Mouse (Mus musculus): ENCODE measurements around the gene Atp6v0d1. TPM values are rescaled to one million over a fixed set of nuclear protein-coding genes. Genes with fewer than 3 reads are reported as not detected.
A peak's percentile ranks its signal among the peaks of the same experiment; 100 is the strongest.
"Not testable (repeated sequence)": the region's sequence is repeated elsewhere in the genome, so short reads cannot be mapped to it uniquely, and the experiment has no call there.

Atp6v0d1 gene
- total and polyA plus RNA-seq, 3 experiments = 48.8 to 53.6 (median 51.0) TPM

DNA sequence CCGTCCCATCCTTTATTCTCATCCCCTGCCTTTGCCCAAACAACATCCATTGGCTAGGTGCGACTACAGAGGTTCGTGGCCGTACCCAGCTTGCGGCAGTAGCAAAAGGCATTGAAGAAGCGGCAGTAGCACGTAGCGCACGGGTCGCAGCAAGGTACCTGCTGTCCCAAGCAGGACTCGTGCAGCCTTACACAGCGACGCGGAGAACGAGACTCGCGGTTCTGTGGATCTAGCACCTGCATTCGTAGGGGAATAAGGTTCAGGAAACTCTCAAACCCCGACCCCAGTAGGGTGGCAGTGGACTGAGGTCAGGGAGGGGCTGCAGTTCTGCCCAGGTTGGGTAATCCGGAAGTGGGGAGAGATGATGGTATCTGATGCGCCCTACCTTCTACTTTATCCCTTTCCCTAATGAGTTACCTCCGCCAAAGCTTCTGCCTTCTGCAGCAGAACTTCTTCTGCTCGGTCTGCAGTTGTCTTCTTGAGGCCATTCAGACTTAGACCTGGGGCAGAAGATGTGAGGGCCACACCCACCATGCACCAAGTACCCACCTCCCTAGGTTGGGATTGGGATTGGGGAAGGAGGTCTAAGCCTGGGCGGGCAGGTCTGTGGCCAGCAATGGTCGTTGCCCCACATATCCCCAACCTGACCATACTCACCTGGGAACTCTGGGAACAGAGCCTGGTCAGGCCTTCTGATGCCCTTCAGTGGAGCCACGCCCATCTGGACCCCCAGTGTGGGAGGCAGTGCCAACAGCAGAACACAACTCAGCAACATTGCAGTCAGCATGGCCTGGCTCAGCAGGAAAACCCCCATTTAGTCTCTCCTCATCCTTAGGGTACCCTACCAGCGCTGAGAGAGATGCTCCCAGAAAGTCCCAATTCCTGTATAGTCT, 1.1 kb upstream of the Atp6v0d1 start:
- Histone ChIP-seq H3K27ac (ENCODE audit: insufficient read depth, low read depth) (no peak overlapping the region), H3K4me1 (ENCODE audit: control insufficient read depth in 1 of 2, insufficient read depth in 2 of 2) (peaks cover 4 to 31% of the 10 kb centered on the region in 2 experiments; a peak in 3 of 4 replicates)
- DNase-seq (ENCODE audit: extremely low read depth) = no peak

DNA sequence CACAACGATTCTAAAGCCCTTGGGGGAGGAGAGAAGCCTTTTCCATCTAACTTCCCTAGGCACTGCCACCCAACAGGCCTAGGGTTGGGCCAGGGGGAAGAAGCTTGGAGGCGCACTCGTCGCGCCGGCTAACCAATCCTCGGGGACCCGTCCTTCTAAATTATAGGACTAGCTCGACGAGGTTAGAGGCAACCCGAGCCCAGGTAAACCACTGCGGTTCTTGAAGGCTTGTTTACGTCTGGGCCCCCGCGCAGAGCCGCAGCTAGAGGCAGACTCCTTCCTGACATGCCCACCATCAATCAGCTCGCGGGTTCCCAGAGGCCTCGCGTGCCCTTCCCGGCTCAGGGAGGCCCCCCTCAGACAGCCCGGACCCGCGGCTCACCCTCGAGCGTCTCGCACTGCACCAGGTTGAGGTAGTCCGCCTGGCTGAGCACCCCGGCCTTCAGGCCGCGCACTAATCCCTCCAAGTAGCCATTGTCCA, 406 bp downstream of the Atp6v0d1 start:
- TF ChIP-seq ZNF384 (IDR thresholded peaks at IDR 0.05; ENCODE audit: low read depth, low read length) (no peak), POLR2A (IDR thresholded peaks at IDR 0.05; ENCODE audit: low read depth, low read length) (no peak), UBTF (IDR thresholded peaks at IDR 0.05; ENCODE audit: low read depth, low read length) (no peak), PAX5 (IDR thresholded peaks at IDR 0.05; ENCODE audit: low read length) (no peak), CTCF (conservative IDR thresholded peaks at IDR 0.05 in 1 of 2, IDR thresholded peaks at IDR 0.05 in 1 of 2; ENCODE audit: low read depth in 2 of 2, low read length in 2 of 2) (no peak), CHD1 (IDR thresholded peaks at IDR 0.05; ENCODE audit: low read depth, low read length) (no peak), ETS1 (conservative IDR thresholded peaks at IDR 0.05; ENCODE audit: low read depth, low read length) (no peak), EP300 (IDR thresholded peaks at IDR 0.05; ENCODE audit: low read length) (no peak), KAT2A (IDR thresholded peaks at IDR 0.05; ENCODE audit: insufficient replicate concordance, low read length) (no peak), ELF1 (IDR thresholded peaks at IDR 0.05; ENCODE audit: low read depth, low read length) (no peak), SIN3A (IDR thresholded peaks at IDR 0.05; ENCODE audit: low read length) (no peak)
- dilution Hi-C loops (cut with MboI; ENCODE audit: extremely low pct_ligation_motif_present, extremely low pct_unique_long_range_greater_than_20kb, low sequenced_read_pairs) (no loop called here), in situ Hi-C loops (cut with MboI; ENCODE audit: low pct_ligation_motif_present, low pct_unique_long_range_greater_than_20kb, low sequenced_read_pairs) (no loop called here)
- Histone ChIP-seq H3K36me3 (replicated peaks in 1 of 2; ENCODE audit: control insufficient read depth in 1 of 2, insufficient read depth in 1 of 2, low read length in 1 of 2) (peaks cover 0 to 24% of the 10 kb centered on the region in 2 experiments), H3K4me2 (ENCODE audit: insufficient read depth, low read depth, poor library complexity, severe bottlenecking) (peak overlapping the region; percentile 88), H3K27me3 (replicated peaks) (no peaks in the 10 kb centered on the region), H3K27ac (ENCODE audit: insufficient read depth, low read depth) (no peak overlapping the region), H3K9me3 (replicated peaks; ENCODE audit: low read length) (no peaks in the 10 kb centered on the region), H3K79me2 (replicated peaks; ENCODE audit: control insufficient read depth, extremely low read depth, insufficient read depth, poor library complexity, severe bottlenecking) (no peaks in the 10 kb centered on the region), H3K4me3 (replicated peaks in 1 of 3; ENCODE audit: low read depth in 2 of 3, low read length in 2 of 3, poor library complexity in 1 of 3) (peak overlapping the region; percentile 84 to 99 (median 90)), H3K9ac (ENCODE audit: insufficient read depth, low read depth) (peak overlapping the region; percentile 93), H3K4me1 (ENCODE audit: control insufficient read depth in 1 of 2, insufficient read depth in 2 of 2) (peaks cover 4 to 31% of the 10 kb centered on the region in 2 experiments; a peak in 3 of 4 replicates)
- peak; percentile 18 for DNase-seq (ENCODE audit: extremely low read depth)

More for the DNA sequence above, 1.1 kb upstream of the Atp6v0d1 start:
- peak overlapping the region; percentile 46 to 90 (median 67) for H3K4me3 ChIP-seq (replicated peaks in 1 of 3; ENCODE audit: low read depth in 2 of 3, low read length in 2 of 3, poor library complexity in 1 of 3)
- dilution Hi-C loops (cut with MboI; ENCODE audit: extremely low pct_ligation_motif_present, extremely low pct_unique_long_range_greater_than_20kb, low sequenced_read_pairs) = no loop called here
- in situ Hi-C loops (cut with MboI; ENCODE audit: low pct_ligation_motif_present, low pct_unique_long_range_greater_than_20kb, low sequenced_read_pairs) = no loop called here
- peak overlapping the region; percentile 39 for H3K4me2 ChIP-seq (ENCODE audit: insufficient read depth, low read depth, poor library complexity, severe bottlenecking)
- H3K36me3 ChIP-seq (replicated peaks in 1 of 2; ENCODE audit: control insufficient read depth in 1 of 2, insufficient read depth in 1 of 2, low read length in 1 of 2) = peaks cover 0 to 20% of the 10 kb centered on the region in 2 experiments
- peak overlapping the region; percentile 45 for H3K9ac ChIP-seq (ENCODE audit: insufficient read depth, low read depth)
- no peaks in the 10 kb centered on the region for H3K9me3 ChIP-seq (replicated peaks; ENCODE audit: low read length)
- no peaks in the 10 kb centered on the region for H3K27me3 ChIP-seq (replicated peaks)
- TF ChIP-seq ELF1 (IDR thresholded peaks at IDR 0.05; ENCODE audit: low read depth, low read length) = peak; percentile 73
- TF ChIP-seq BHLHE40 (IDR thresholded peaks at IDR 0.05; ENCODE audit: low read depth, low read length) = peak; percentile 33; the same call in 1 of the 2 replicates
- no peak for TF ChIP-seq TBP (conservative IDR thresholded peaks at IDR 0.05; ENCODE audit: low read depth, low read length)
- no peaks in the 10 kb centered on the region for H3K79me2 ChIP-seq (replicated peaks; ENCODE audit: control insufficient read depth, extremely low read depth, insufficient read depth, poor library complexity, severe bottlenecking)

DNA sequence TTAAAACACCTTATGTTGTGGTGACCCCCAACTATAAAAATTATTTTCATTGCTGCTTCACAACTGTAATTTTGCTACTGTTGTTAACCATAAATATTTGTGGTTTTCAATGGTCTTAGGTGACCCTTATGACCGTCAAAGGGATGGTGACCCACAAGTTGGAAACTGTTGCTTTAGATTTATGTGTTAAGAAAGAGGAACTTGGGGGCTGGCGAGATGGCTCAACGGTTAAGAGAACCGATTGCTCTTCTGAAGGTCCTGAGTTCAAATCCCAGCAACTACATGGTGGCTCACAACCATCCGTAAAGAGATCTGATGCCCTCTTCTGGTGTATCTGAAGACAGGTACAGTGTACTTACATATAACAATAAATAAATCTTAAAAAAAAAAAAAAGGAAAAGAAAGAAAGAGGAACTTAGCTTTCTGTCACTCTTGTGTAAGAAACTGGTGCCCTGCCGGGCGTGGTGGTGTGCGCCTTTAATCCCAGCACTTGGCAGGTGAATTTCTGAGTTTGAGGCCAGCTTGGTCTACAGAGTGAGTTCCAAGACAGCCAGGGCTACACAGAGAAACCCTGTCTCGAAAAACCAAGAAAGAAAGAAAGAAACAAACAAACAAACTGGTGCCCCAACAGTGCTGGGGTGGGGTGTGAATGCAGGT, 1.1 kb downstream of the Atp6v0d1 start:
- peak overlapping the region; percentile 93 for H3K9ac ChIP-seq (ENCODE audit: insufficient read depth, low read depth)
- H3K36me3 ChIP-seq (replicated peaks in 1 of 2; ENCODE audit: control insufficient read depth in 1 of 2, insufficient read depth in 1 of 2, low read length in 1 of 2) = peaks cover 3 to 27% of the 10 kb centered on the region in 2 experiments
- DNase-seq (ENCODE audit: extremely low read depth); H3K27me3 ChIP-seq (replicated peaks); dilution Hi-C loops (cut with MboI; ENCODE audit: extremely low pct_ligation_motif_present, extremely low pct_unique_long_range_greater_than_20kb, low sequenced_read_pairs); H3K79me2 ChIP-seq (replicated peaks; ENCODE audit: control insufficient read depth, extremely low read depth, insufficient read depth, poor library complexity, severe bottlenecking); H3K27ac ChIP-seq (ENCODE audit: insufficient read depth, low read depth); H3K9me3 ChIP-seq (replicated peaks; ENCODE audit: low read length): not testable (repeated sequence)
- in situ Hi-C loops (cut with MboI; ENCODE audit: low pct_ligation_motif_present, low pct_unique_long_range_greater_than_20kb, low sequenced_read_pairs) = loop anchor here (5.0 kb wide), 1 partner anchor 37 kb away; no protein-coding TSS in a partner anchor
- peaks cover 4 to 31% of the 10 kb centered on the region in 2 experiments; a peak in 3 of 4 replicates for H3K4me1 ChIP-seq (ENCODE audit: control insufficient read depth in 1 of 2, insufficient read depth in 2 of 2)
- peak overlapping the region; percentile 84 to 99 (median 90) for H3K4me3 ChIP-seq (replicated peaks in 1 of 3; ENCODE audit: low read depth in 2 of 3, low read length in 2 of 3, poor library complexity in 1 of 3)
- peak overlapping the region; percentile 88 for H3K4me2 ChIP-seq (ENCODE audit: insufficient read depth, low read depth, poor library complexity, severe bottlenecking)
